Mouse (Mus musculus) neural tube, embryonic 11.5 days (tissue): ENCODE data around the gene Pisd. TPM values are rescaled to one million over a fixed set of nuclear protein-coding genes. Genes with fewer than 3 reads are reported as not detected.
"Not testable (repeated sequence)": the region's sequence is repeated elsewhere in the genome, so short reads cannot be mapped to it uniquely, and the experiment has no call there.

Source experiments
- ATAC-seq: fragments of 200-750 bp; cut with Nextera tagmentation; 2 replicates; pipeline ENCODE4 v1.8.0; 2017; ENCODE audit warnings: moderate number of reproducible peaks, mild to moderate bottlenecking, moderate TSS enrichment, moderate library complexity; ENCODE audit not compliant: insufficient read depth, low FRiP score, low TSS enrichment
- DNase-seq: peaks from one replicate; pipeline ENCODE4 v3.0.0-alpha.2; 2015; ENCODE audit warnings: low spot score
- H3K27ac ChIP-seq: fragments of 300-500 bp; sonication (generic); 2 replicates; pipeline ENCODE4 v1.5.1; 2014; ENCODE audit warnings: low read depth, mild to moderate bottlenecking, low read length
- H3K27me3 ChIP-seq: fragments of 300-500 bp; sonication (generic); 2 replicates; pipeline ENCODE4 v1.6.1; 2014; ENCODE audit warnings: mild to moderate bottlenecking, low read length, mixed read lengths; ENCODE audit not compliant: control insufficient read depth, insufficient read depth
- H3K36me3 ChIP-seq: fragments of 300-500 bp; sonication (generic); 2 replicates; pipeline ENCODE4 v1.6.1; 2014; ENCODE audit warnings: mild to moderate bottlenecking, low read length, moderate library complexity, mixed read lengths; ENCODE audit not compliant: control insufficient read depth, insufficient read depth
- H3K4me1 ChIP-seq: fragments of 300-500 bp; sonication (generic); 2 replicates; pipeline ENCODE4 v1.6.1; 2014; ENCODE audit warnings: low read length, mixed read lengths; ENCODE audit not compliant: control insufficient read depth, insufficient read depth
- H3K4me2 ChIP-seq: fragments of 300-500 bp; sonication (generic); 2 replicates; pipeline ENCODE4 v1.6.1; 2014; ENCODE audit warnings: low read depth, mild to moderate bottlenecking, moderate library complexity
- H3K4me3 ChIP-seq: fragments of 300-500 bp; sonication (generic); 2 replicates; pipeline ENCODE4 v1.5.1; 2014; ENCODE audit warnings: low read depth, low read length
- H3K9ac ChIP-seq: fragments of 300-500 bp; sonication (generic); 2 replicates; pipeline ENCODE4 v1.6.1; 2014; ENCODE audit warnings: mild to moderate bottlenecking, low read length
- H3K9me3 ChIP-seq: fragments of 300-500 bp; sonication (generic); 2 replicates; pipeline ENCODE4 v1.6.1; 2016; ENCODE audit warnings: low read length; ENCODE audit not compliant: control insufficient read depth
- WGBS: fragments of 180-500 bp; shearing (Covaris S2); extraction: QIAGEN DNeasy Blood & Tissue Kit; methylation state at CpG from one replicate; pipeline ENCODE4 v1.1.7; 2014; 5-methylcytosine and 5-hydroxymethylcytosine counted together
- polyA plus RNA-seq: library from polyadenylated mRNA; unstranded; fragments of >200 nt; fragmentation: Nextera tagmentation; extraction: Ambion mirVana; gene quantifications from 2 replicates; pipeline ENCODE4 v1.2.1, GENCODE M21; 2014

Gene Pisd
- polyA plus RNA-seq, 1 experiment from 2014 or later: 78.3 TPM

GRCm38 (mm10) chr5:32756141-32756540 is 29.3 kb downstream of the Pisd start:
- no peak for DNase-seq
- Histone ChIP-seq H3K27ac (no peak overlapping the region), H3K36me3 (no peaks in the 10 kb centered on the region), H3K4me2 (no peak overlapping the region), H3K9ac (no peak overlapping the region), H3K9me3 (no peaks in the 10 kb centered on the region), H3K4me3 (no peak overlapping the region), H3K27me3 (no peaks in the 10 kb centered on the region), H3K4me1 (no peaks in the 10 kb centered on the region)
- ATAC-seq: no peak
- 98% methylated on average over 8 of the region's 8 CpGs for WGBS

GRCm38 (mm10) chr5:32751736-32752135 is 33.7 kb downstream of the Pisd start:
- 65% methylated on average over 2 of the region's 2 CpGs for WGBS
- H3K27me3 ChIP-seq: no peaks in the 10 kb centered on the region
- ATAC-seq (no peak), DNase-seq (no peak)
- H3K4me1 ChIP-seq: no peaks in the 10 kb centered on the region
- H3K9me3 ChIP-seq: no peaks in the 10 kb centered on the region
- H3K9ac ChIP-seq: no peak overlapping the region
- no peak overlapping the region for H3K27ac ChIP-seq
- no peak overlapping the region for H3K4me3 ChIP-seq
- no peak overlapping the region for H3K4me2 ChIP-seq
- H3K36me3 ChIP-seq: no peaks in the 10 kb centered on the region

GRCm38 (mm10) chr5:32748936-32749335 is 36.5 kb downstream of the Pisd start:
- Histone ChIP-seq H3K27me3 (no peaks in the 10 kb centered on the region), H3K27ac (no peak overlapping the region), H3K9me3 (no peaks in the 10 kb centered on the region), H3K9ac (no peak overlapping the region), H3K4me1 (peaks cover 5% of the 10 kb centered on the region; the same call in 1 of the 2 replicates), H3K4me2 (no peak overlapping the region), H3K4me3 (no peak overlapping the region), H3K36me3 (no peaks in the 10 kb centered on the region)
- no peak for ATAC-seq
- DNase-seq: no peak
- 92% methylated on average over 6 of the region's 6 CpGs for WGBS

DNA sequence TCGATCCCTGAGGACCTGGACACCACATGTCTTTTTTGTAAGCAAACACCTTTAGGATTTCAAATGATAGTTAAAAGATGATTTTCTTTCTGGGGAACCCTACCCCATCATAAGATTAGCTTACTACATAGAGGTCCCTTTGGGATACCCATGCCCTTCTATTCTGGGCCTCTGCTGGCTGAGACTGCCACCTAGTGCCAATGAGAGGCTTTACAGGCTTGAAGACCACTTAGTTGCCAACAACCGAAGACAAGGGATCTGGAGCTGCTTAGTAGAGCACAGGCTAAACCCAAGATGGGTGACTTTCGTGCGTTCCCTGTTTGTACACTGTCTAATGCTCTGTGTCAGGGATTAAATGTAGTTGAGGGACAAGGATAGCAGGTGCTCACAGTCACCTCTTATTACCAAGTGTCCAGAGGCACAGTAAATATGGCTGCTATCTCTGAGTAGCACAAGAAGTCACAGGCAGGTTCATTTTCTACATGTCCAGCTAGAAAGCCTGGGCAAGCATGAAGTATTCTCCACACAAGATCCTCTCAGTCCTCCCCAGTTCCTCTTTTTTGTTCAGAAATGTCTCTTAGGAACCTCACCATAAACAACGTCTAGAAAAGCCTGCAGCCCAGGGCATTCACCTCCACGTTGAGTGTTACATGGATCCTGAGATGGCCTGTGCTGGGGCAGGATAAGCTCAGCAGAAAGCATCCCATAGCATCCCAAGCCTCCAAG is 37.6 kb downstream of the Pisd start:
- WGBS: 71% methylated on average over 6 of the region's 6 CpGs
- no peak overlapping the region for H3K9ac ChIP-seq
- no peak for ATAC-seq

DNA sequence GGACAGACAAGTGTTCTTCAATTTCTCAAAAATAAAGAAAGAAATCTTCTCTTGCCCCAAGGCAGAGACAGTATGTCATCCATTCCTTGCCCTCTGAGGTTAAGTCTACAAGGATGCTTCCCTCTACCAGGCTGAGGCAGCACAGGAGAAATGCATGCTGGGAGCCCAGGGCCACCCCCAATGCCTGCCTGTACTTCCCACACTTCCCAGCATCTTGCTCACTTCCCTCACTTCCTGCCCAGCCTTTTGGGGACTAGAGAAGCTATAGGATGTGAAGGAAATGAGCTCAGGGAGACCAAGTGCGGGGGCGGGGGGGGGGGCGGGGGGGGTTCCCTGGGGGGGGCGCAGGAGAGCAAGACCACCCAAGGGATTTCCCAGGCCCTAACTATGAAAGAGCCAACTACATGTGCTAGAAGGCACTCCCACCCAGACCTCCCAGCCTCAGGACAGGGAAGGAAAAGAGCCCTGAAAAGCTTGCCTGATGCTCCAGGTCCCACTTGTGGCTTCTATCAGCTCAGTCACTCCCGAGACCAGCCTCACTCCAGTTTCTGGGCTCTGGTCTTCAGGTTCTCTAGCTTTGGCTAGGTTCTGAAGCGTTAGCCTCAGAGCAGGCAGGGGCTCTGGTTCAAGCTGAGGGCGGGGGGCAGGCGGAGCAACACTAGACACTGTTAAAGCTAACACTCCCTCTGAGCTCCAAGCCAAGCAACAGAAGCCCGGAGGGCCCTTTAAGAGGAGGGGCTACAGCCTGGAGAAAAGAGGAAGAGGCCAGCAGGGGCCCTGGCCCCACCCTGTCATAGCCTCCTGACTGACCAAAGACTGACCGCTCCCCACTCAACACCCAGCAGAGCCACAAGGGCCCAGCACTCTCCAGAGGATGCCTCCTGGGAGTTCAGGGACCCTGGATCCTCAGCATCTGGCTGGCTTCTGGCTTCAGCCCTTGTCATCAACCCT is 39.5 kb downstream of the Pisd start:
- H3K4me1 ChIP-seq: peaks cover 5% of the 10 kb centered on the region; the same call in 1 of the 2 replicates
- WGBS: 5% methylated on average over 9 of the region's 10 CpGs
- peak overlapping the region; percentile 26 for H3K4me3 ChIP-seq
- H3K27me3 ChIP-seq: no peaks in the 10 kb centered on the region
- H3K9me3 ChIP-seq: no peaks in the 10 kb centered on the region
- peak overlapping the region; percentile 26 for H3K9ac ChIP-seq
- H3K4me2 ChIP-seq: peak overlapping the region; percentile 27
- no peak overlapping the region for H3K27ac ChIP-seq
- H3K36me3 ChIP-seq: no peaks in the 10 kb centered on the region
- ATAC-seq: no peak; the same call in 1 of the 2 replicates
- peak; percentile 57 for DNase-seq

More for the DNA sequence above, 37.6 kb downstream of the Pisd start:
- peak; percentile 38 for DNase-seq
- H3K4me2 ChIP-seq: no peak overlapping the region
- H3K4me1 ChIP-seq: peaks cover 5% of the 10 kb centered on the region; the same call in 1 of the 2 replicates
- no peak overlapping the region for H3K4me3 ChIP-seq
- H3K27me3 ChIP-seq: no peaks in the 10 kb centered on the region
- H3K36me3 ChIP-seq: no peaks in the 10 kb centered on the region
- no peak overlapping the region for H3K27ac ChIP-seq
- no peaks in the 10 kb centered on the region for H3K9me3 ChIP-seq

GRCm38 (mm10) chr5:32742149-32742548 is 43.3 kb downstream of the Pisd start:
- ATAC-seq (no peak), DNase-seq (no peak)
- H3K4me1 ChIP-seq: peaks cover 5% of the 10 kb centered on the region; the same call in 1 of the 2 replicates
- no peak overlapping the region for H3K27ac ChIP-seq
- no peak overlapping the region for H3K4me3 ChIP-seq
- no peaks in the 10 kb centered on the region for H3K36me3 ChIP-seq
- no peak overlapping the region for H3K4me2 ChIP-seq
- WGBS: 68% methylated on average over 9 of the region's 9 CpGs
- no peak overlapping the region for H3K9ac ChIP-seq
- no peaks in the 10 kb centered on the region for H3K9me3 ChIP-seq
- H3K27me3 ChIP-seq: no peaks in the 10 kb centered on the region

DNA sequence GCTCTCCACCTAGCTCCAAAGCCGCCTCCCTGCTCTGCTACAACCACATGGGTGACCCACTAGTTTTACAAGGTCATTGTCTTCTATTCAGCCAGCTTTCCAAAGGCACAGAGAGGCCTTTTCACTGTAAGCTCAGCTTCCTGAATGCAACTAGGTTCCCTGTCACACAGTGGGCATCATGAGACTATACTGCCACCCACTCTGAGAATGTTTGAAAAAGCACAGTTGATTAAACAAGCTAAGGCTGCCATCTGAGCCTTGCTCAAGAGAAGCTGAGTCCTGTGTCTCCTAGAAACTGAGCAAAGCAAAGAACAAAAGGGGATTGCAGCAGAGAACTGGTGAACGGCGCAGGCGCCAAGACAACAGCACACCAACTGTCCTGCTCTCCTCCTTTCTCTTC is 44.1 kb downstream of the Pisd start:
- WGBS: 76% methylated on average over 4 of the region's 4 CpGs
- not testable (repeated sequence) for H3K27ac ChIP-seq, H3K9me3 ChIP-seq

GRCm38 (mm10) chr5:32740850-32741249 is 44.6 kb downstream of the Pisd start:
- not testable (repeated sequence) for H3K27ac ChIP-seq, H3K9ac ChIP-seq, ATAC-seq, H3K36me3 ChIP-seq, DNase-seq, H3K4me2 ChIP-seq, H3K27me3 ChIP-seq, H3K4me3 ChIP-seq, H3K9me3 ChIP-seq, H3K4me1 ChIP-seq
- WGBS: 93% methylated on average over 8 of the region's 8 CpGs

More for the DNA sequence above, 44.1 kb downstream of the Pisd start:
- DNase-seq, ATAC-seq, H3K27me3 ChIP-seq, H3K4me2 ChIP-seq, H3K36me3 ChIP-seq, H3K4me1 ChIP-seq, H3K4me3 ChIP-seq, H3K9ac ChIP-seq: not testable (repeated sequence)
